Mouse (Mus musculus): ENCODE measurements around the gene Atp1a3. TPM values are rescaled to one million over a fixed set of nuclear protein-coding genes. Genes with fewer than 3 reads are reported as not detected.

The Atp1a3 gene
- polyA plus RNA-seq, 1 experiment from 2014 or later = 1.7 TPM

- DNase-seq (ENCODE audit: low spot score) = no peak
These were observed 952 bp downstream of the Atp1a3 start for GRCm38 (mm10) chr7:25004806-25005205.

- no peak for DNase-seq (ENCODE audit: low spot score)
These were observed 1.9 kb downstream of the Atp1a3 start for GRCm38 (mm10) chr7:25003820-25004388.

- no peak for DNase-seq (ENCODE audit: low spot score)
These were observed 2.5 kb downstream of the Atp1a3 start for GRCm38 (mm10) chr7:25003291-25003690.

GRCm38 (mm10) chr7:25000711-25001110 lies 5.0 kb downstream of the Atp1a3 start:
- peak; percentile 86 for DNase-seq (ENCODE audit: low spot score)

GRCm38 (mm10) chr7:25000211-25000610 lies 5.5 kb downstream of the Atp1a3 start:
- DNase-seq (ENCODE audit: low spot score) = peak; percentile 86

- DNase-seq (ENCODE audit: low spot score) = no peak
These were observed 12.7 kb downstream of the Atp1a3 start for GRCm38 (mm10) chr7:24993081-24993480.

- DNase-seq (ENCODE audit: low spot score) = no peak
These were observed 15.3 kb downstream of the Atp1a3 start for GRCm38 (mm10) chr7:24990478-24990877.

- no peak for DNase-seq (ENCODE audit: low spot score)
These were observed 17.8 kb downstream of the Atp1a3 start for GRCm38 (mm10) chr7:24987941-24988340.

- peak; percentile 41 for DNase-seq (ENCODE audit: low spot score)
These were observed 20.0 kb downstream of the Atp1a3 start for GRCm38 (mm10) chr7:24985799-24986198.

- DNase-seq (ENCODE audit: low spot score) = no peak
These were observed 21.5 kb downstream of the Atp1a3 start for GRCm38 (mm10) chr7:24984307-24984706.

GRCm38 (mm10) chr7:24983396-24983795 lies 22.4 kb downstream of the Atp1a3 start:
- no peak for DNase-seq (ENCODE audit: low spot score)

GRCm38 (mm10) chr7:24980439-24980838 lies 25.3 kb downstream of the Atp1a3 start:
- no peak for DNase-seq (ENCODE audit: low spot score)

GRCm38 (mm10) chr7:24978781-24979180 lies 27.0 kb downstream of the Atp1a3 start:
- no peak for DNase-seq (ENCODE audit: low spot score)

GRCm38 (mm10) chr7:24974893-24975595 lies 30.7 kb downstream of the Atp1a3 start:
- peak; percentile 60 for DNase-seq (ENCODE audit: low spot score)

GRCm38 (mm10) chr7:24973902-24974301 lies 31.9 kb downstream of the Atp1a3 start:
- DNase-seq (ENCODE audit: low spot score) = no peak

GRCm38 (mm10) chr7:24973208-24973607 lies 32.5 kb downstream of the Atp1a3 start:
- no peak for DNase-seq (ENCODE audit: low spot score)

- DNase-seq (ENCODE audit: low spot score) = peak; percentile 94
These were observed 33.5 kb downstream of the Atp1a3 start, which contains the start of gene Rabac1 for GRCm38 (mm10) chr7:24971972-24972893. Gene Rabac1, minus strand, starts transcription at chr7:24972754.

GRCm38 (mm10) chr7:24971261-24971971 lies 34.3 kb downstream of the Atp1a3 start:
- peak; percentile 58 for DNase-seq (ENCODE audit: low spot score)

GRCm38 (mm10) chr7:24970341-24970740 lies 35.4 kb downstream of the Atp1a3 start:
- no peak for DNase-seq (ENCODE audit: low spot score)

- DNase-seq (ENCODE audit: low spot score) = no peak
These were observed 36.0 kb downstream of the Atp1a3 start for GRCm38 (mm10) chr7:24969805-24970204.

- no peak for DNase-seq (ENCODE audit: low spot score)
These were observed 37.3 kb downstream of the Atp1a3 start for GRCm38 (mm10) chr7:24968463-24968862.

All from thymus, postnatal 0 days (tissue).